Mouse (Mus musculus): ENCODE results near the gene Zfp217. TPM values are rescaled to one million over a fixed set of nuclear protein-coding genes. Genes with fewer than 3 reads are reported as not detected.
A peak's percentile ranks its signal among the peaks of the same experiment; 100 is the strongest.

Zfp217 gene
- polyA plus RNA-seq, 1 experiment, result 10.4 TPM

DNA sequence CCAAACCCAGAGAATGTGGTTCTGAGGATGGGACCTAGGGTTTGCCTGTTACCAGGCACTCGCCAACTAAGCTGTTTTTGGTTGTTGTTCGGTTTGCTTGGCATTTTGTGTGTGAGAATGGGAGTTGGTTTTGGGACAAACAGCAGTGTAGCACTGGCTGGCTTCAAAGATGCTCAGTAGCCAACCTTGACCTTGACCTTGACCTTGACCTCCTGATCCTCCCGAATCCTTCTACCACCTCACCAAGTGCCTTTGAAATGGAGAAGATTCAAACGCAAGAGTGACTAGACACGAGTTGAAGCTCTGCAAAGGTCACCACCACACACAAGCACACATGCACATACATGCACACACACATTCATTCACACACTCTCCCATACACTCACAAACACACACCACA lies 44.6 kb downstream of the Zfp217 start:
- Histone ChIP-seq H3K4me3 (ENCODE audit: low read depth, low read length) (no peak overlapping the region), H3K27me3 (ENCODE audit: control insufficient read depth, insufficient read depth, low read length) (no peaks in the 10 kb centered on the region), H3K4me1 (ENCODE audit: control insufficient read depth, insufficient read depth, insufficient read length, low read length) (no peaks in the 10 kb centered on the region), H3K36me3 (ENCODE audit: control insufficient read depth, insufficient read depth, low read length) (peaks cover 10% of the 10 kb centered on the region), H3K27ac (ENCODE audit: insufficient read depth, low read depth, low read length) (no peak overlapping the region)
- no peak for TF ChIP-seq CTCF (IDR thresholded peaks at IDR 0.05; ENCODE audit: extremely low read depth, insufficient read length, insufficient replicate concordance, low read depth, low read length)
- TF ChIP-seq POLR2A (IDR thresholded peaks at IDR 0.05; ENCODE audit: low read depth, low read length), result no peak
- 81% methylated on average over 5 of the region's 5 CpGs for WGBS

DNA sequence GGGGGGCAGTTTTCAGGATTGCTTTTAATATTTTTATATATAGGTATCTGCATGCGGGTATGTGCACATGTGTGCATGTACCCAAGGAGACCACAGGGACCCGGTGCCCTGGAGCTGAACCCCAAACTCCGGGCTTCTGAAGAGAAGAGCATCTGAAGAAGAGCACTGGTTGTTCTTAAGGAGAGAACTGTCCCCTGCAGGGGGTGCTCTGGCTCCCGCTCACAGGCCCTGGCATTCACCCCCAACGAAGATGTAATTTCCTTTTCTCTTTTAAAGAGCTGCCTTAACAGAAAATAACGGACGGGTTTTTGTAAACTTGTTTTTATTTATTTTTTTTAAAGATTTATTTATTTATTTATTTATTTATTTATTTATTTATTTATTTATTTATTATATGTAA lies 46.0 kb downstream of the Zfp217 start:
- no peak overlapping the region for H3K27ac ChIP-seq (ENCODE audit: insufficient read depth, low read depth, low read length)
- peak; percentile 7; the same call in 1 of the 2 replicates for TF ChIP-seq CTCF (IDR thresholded peaks at IDR 0.05; ENCODE audit: extremely low read depth, insufficient read length, insufficient replicate concordance, low read depth, low read length)
- no peak for TF ChIP-seq POLR2A (IDR thresholded peaks at IDR 0.05; ENCODE audit: low read depth, low read length)

DNA sequence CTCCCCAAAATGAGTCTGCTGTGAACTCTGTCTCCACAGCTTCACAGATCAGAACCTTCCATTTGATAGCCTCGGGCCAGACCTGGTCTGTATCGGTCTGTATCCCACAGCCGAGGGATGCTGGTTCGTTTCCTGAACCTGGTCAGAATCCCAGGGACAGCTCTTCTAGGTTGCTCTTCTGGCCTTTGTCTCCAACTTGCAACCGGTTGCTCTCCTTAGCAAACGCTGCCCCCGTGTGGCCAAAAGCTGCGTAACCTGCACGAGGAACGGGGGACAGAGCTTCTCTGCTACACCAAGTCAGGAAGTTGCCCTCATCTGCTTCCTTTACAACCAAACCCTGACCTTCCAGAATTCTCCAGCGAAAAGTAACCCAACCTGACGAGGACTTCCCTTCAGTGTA lies 46.8 kb downstream of the Zfp217 start:
- Histone ChIP-seq H3K4me1 (ENCODE audit: control insufficient read depth, insufficient read depth, insufficient read length, low read length) (no peaks in the 10 kb centered on the region), H3K27ac (ENCODE audit: insufficient read depth, low read depth, low read length) (no peak overlapping the region), H3K4me3 (ENCODE audit: low read depth, low read length) (no peak overlapping the region), H3K27me3 (ENCODE audit: control insufficient read depth, insufficient read depth, low read length) (no peaks in the 10 kb centered on the region), H3K36me3 (ENCODE audit: control insufficient read depth, insufficient read depth, low read length) (0 out of 2 replicates have a peak, but pooled peaks cover 1% of the 10 kb centered on the region)
- under 1% methylated on average over 12 of the region's 12 CpGs for WGBS
- TF ChIP-seq POLR2A (IDR thresholded peaks at IDR 0.05; ENCODE audit: low read depth, low read length), result no peak
- peak; percentile 95 for TF ChIP-seq CTCF (IDR thresholded peaks at IDR 0.05; ENCODE audit: extremely low read depth, insufficient read length, insufficient replicate concordance, low read depth, low read length)

More for the DNA sequence above, 46.0 kb downstream of the Zfp217 start:
- no peaks in the 10 kb centered on the region for H3K4me1 ChIP-seq (ENCODE audit: control insufficient read depth, insufficient read depth, insufficient read length, low read length)
- no peak overlapping the region for H3K4me3 ChIP-seq (ENCODE audit: low read depth, low read length)
- no peaks in the 10 kb centered on the region for H3K27me3 ChIP-seq (ENCODE audit: control insufficient read depth, insufficient read depth, low read length)
- H3K36me3 ChIP-seq (ENCODE audit: control insufficient read depth, insufficient read depth, low read length), result 0 out of 2 replicates have a peak, but pooled peaks cover 2% of the 10 kb centered on the region
- WGBS, result 71% methylated on average over 7 of the region's 7 CpGs

- peaks cover 13% of the 10 kb centered on the region; the same call in 1 of the 2 replicates for H3K4me1 ChIP-seq (ENCODE audit: control insufficient read depth, insufficient read depth, insufficient read length, low read length)
- no peak for TF ChIP-seq CTCF (IDR thresholded peaks at IDR 0.05; ENCODE audit: extremely low read depth, insufficient read length, insufficient replicate concordance, low read depth, low read length)
- TF ChIP-seq POLR2A (IDR thresholded peaks at IDR 0.05; ENCODE audit: low read depth, low read length), result no peak
- H3K27ac ChIP-seq (ENCODE audit: insufficient read depth, low read depth, low read length), result no peak overlapping the region
- no peaks in the 10 kb centered on the region for H3K36me3 ChIP-seq (ENCODE audit: control insufficient read depth, insufficient read depth, low read length)
- WGBS, result 86% methylated on average over 9 of the region's 9 CpGs
- no peaks in the 10 kb centered on the region for H3K27me3 ChIP-seq (ENCODE audit: control insufficient read depth, insufficient read depth, low read length)
- no peak overlapping the region for H3K4me3 ChIP-seq (ENCODE audit: low read depth, low read length)
Observed at GRCm38 (mm10) chr2:170094871-170095270, 53.0 kb downstream of the Zfp217 start.

DNA sequence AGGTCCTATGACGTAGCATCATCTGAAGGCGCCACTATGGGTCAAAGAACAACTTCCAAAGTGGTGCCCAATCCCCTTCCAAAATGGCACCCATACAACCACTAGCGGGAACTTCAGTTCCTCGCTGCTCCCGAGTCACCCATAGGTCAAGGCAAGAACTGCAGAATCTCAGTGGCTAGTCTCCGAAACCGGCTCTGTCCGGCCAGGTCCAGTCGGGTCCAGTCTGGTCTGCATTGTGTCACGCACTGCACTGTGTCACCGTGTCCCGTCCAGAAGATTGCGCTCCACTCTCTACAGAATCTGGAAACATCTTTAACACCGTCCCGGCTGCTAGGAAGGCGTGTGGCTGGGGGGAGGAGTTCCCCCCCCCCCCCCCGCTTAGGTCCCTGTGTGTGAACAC lies 53.7 kb downstream of the Zfp217 start:
- no peak for TF ChIP-seq CTCF (IDR thresholded peaks at IDR 0.05; ENCODE audit: extremely low read depth, insufficient read length, insufficient replicate concordance, low read depth, low read length)
- TF ChIP-seq POLR2A (IDR thresholded peaks at IDR 0.05; ENCODE audit: low read depth, low read length), result no peak
- H3K27me3 ChIP-seq (ENCODE audit: control insufficient read depth, insufficient read depth, low read length), result no peaks in the 10 kb centered on the region
- peaks cover 13% of the 10 kb centered on the region; the same call in 1 of the 2 replicates for H3K4me1 ChIP-seq (ENCODE audit: control insufficient read depth, insufficient read depth, insufficient read length, low read length)
- no peak overlapping the region for H3K4me3 ChIP-seq (ENCODE audit: low read depth, low read length)
- no peaks in the 10 kb centered on the region for H3K36me3 ChIP-seq (ENCODE audit: control insufficient read depth, insufficient read depth, low read length)
- H3K27ac ChIP-seq (ENCODE audit: insufficient read depth, low read depth, low read length), result no peak overlapping the region
- 95% methylated on average over 17 of the region's 17 CpGs for WGBS

DNA sequence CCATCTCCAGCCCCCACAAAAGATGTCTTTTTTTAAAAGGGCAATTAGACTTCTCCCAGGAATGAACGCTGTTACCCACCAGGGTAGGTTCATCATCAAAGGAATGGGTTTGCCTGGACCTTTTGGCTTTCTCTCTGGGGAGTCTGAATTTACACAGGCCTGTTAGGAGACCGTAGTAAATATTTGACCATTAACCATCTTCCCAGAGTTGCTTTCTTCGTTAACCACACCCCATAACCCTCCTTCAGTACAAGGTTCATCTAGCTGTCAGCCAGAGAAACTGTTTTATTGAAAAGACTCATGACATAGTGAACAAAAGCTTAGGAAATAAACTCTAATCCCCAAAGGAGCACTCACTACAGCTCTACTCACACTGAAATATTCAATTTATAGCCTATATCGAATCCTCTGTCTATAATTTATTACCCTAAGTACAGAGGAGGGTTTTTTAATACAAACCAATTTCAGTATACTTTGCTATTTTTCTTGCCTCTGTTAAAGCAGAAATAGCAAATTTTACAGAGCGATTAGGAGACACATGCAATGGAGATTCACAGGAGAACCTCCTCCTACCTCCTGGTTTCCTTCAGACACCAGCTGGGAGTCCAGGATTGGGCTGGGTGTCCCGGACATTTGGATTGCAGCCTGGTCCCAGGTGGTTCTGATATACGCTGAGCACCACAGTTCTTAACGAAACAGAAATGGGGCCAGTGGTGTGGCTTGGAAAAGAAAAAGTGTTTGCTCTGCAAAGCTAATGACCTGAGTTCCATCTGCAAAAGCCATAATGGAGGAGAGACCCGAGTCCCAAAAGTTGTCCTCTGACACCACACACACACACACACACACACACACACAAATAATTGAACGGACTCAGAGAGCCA lies 56.1 kb downstream of the Zfp217 start:
- no peaks in the 10 kb centered on the region for H3K27me3 ChIP-seq (ENCODE audit: control insufficient read depth, insufficient read depth, low read length)
- H3K36me3 ChIP-seq (ENCODE audit: control insufficient read depth, insufficient read depth, low read length), result no peaks in the 10 kb centered on the region
- 27% methylated on average over 10 of the region's 10 CpGs for WGBS
- peak overlapping the region; percentile 40 for H3K27ac ChIP-seq (ENCODE audit: insufficient read depth, low read depth, low read length)
- H3K4me1 ChIP-seq (ENCODE audit: control insufficient read depth, insufficient read depth, insufficient read length, low read length), result peaks cover 20% of the 10 kb centered on the region; the same call in 1 of the 2 replicates
- TF ChIP-seq POLR2A (IDR thresholded peaks at IDR 0.05; ENCODE audit: low read depth, low read length), result no peak
- no peak for TF ChIP-seq CTCF (IDR thresholded peaks at IDR 0.05; ENCODE audit: extremely low read depth, insufficient read length, insufficient replicate concordance, low read depth, low read length)
- no peak overlapping the region for H3K4me3 ChIP-seq (ENCODE audit: low read depth, low read length)

- no peak overlapping the region for H3K4me3 ChIP-seq (ENCODE audit: low read depth, low read length)
- H3K27me3 ChIP-seq (ENCODE audit: control insufficient read depth, insufficient read depth, low read length), result no peaks in the 10 kb centered on the region
- no peak overlapping the region for H3K27ac ChIP-seq (ENCODE audit: insufficient read depth, low read depth, low read length)
- 62% methylated on average over 15 of the region's 15 CpGs for WGBS
- H3K36me3 ChIP-seq (ENCODE audit: control insufficient read depth, insufficient read depth, low read length), result no peaks in the 10 kb centered on the region
- peaks cover 2% of the 10 kb centered on the region; the same call in 1 of the 2 replicates for H3K4me1 ChIP-seq (ENCODE audit: control insufficient read depth, insufficient read depth, insufficient read length, low read length)
- TF ChIP-seq CTCF (IDR thresholded peaks at IDR 0.05; ENCODE audit: extremely low read depth, insufficient read length, insufficient replicate concordance, low read depth, low read length) (no peak), POLR2A (IDR thresholded peaks at IDR 0.05; ENCODE audit: low read depth, low read length) (no peak)
Observed at GRCm38 (mm10) chr2:170078442-170079017, 69.4 kb downstream of the Zfp217 start.
